14 mouse cellular contexts compared by ENCODE assay signal in the genomic region with DNA sequence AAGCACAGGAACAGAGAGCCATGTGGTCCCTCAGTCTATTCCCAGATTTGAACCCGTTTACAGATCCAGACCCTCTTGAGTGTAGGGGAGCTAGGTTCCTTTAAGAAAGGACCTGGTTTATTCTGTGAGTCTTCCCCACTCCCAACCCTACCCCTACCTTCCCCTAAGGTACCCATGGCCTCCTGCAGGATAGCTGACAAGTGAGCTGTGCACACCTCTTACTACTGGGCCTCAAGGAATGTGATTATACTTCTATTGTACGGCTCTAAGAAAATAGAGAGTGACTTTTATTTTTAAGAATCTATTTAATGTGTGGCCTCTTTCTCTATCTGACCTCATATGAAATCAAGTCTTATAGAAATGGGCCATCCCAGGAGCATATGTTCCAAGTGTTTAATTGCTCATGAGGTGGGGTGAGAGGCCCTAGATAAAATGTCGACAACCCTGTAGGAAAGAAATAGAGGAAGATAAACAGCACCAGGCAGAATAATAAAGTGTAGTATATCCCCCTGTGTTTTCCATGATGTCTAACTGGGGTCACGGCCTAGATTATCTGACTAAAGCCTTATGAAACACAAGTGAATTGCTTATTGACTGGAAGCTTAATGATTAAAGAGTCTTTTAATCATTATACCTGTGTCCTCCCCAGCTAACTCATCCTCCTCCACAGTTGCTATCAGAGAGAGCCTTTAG.
"Had no signal": no experiment of that assay in that cellular context is flagged by ENCODE, and none has a peak within 500 bp of the region (broad histone marks: within the 10 kb centered on the region; RNA-seq: fewer than 3 reads in every experiment).

No protein-coding gene starts in this region.

- DNase-seq: lung, adult 18-20 months; lung, embryonic 14.5 days; lung, postnatal 10 days; lung, postnatal 4 days; midbrain, embryonic 14.5 days; right cerebral cortex, postnatal 14 days; thymus, adult 2 months; thymus, postnatal 25 days; thymus, postnatal 4 days had no signal

- H3K9me3 ChIP-seq: midbrain, embryonic 10.5 days; midbrain, embryonic 12.5 days; neural tube, embryonic 12.5 days; stomach, embryonic 15.5 days had no signal

- H3K4me2 ChIP-seq: lung, embryonic 14.5 days; midbrain, embryonic 12.5 days; neural tube, embryonic 12.5 days; stomach, embryonic 15.5 days had no signal

- H3K27me3 ChIP-seq: midbrain, embryonic 12.5 days; neural tube, embryonic 12.5 days; stomach, embryonic 15.5 days had no signal

- H3K4me1 ChIP-seq: midbrain, embryonic 10.5 days; midbrain, embryonic 12.5 days; neural tube, embryonic 12.5 days; stomach, embryonic 15.5 days had no signal

- H3K4me3 ChIP-seq: midbrain, embryonic 10.5 days; midbrain, embryonic 12.5 days; neural tube, embryonic 12.5 days; stomach, embryonic 15.5 days had no signal

- H3K36me3 ChIP-seq: midbrain, embryonic 10.5 days; midbrain, embryonic 12.5 days; neural tube, embryonic 12.5 days; stomach, embryonic 15.5 days had no signal

- H3K27ac ChIP-seq: midbrain, embryonic 10.5 days; midbrain, embryonic 12.5 days; neural tube, embryonic 12.5 days; stomach, embryonic 15.5 days; stomach, postnatal 0 days had no signal

- H3K9ac ChIP-seq: lung, embryonic 14.5 days; midbrain, embryonic 12.5 days; neural tube, embryonic 12.5 days; stomach, embryonic 15.5 days had no signal
